Mouse (Mus musculus) ES-E14 (cell line): ENCODE measurements around the gene Map4. TPM values are rescaled to one million over a fixed set of nuclear protein-coding genes. Genes with fewer than 3 reads are reported as not detected.

Experiments
- DNase-seq: peaks from one replicate; pipeline ENCODE4 v3.0.0-alpha.2; 2013; ENCODE audit warnings: low read depth, low spot score
- H3K27ac ChIP-seq: 2 replicates; pipeline ENCODE4 v1.5.1; 2012; ENCODE audit warnings: low read depth, mild to moderate bottlenecking, low read length, moderate library complexity, mixed read lengths; ENCODE audit not compliant: poor library complexity, insufficient read depth, severe bottlenecking
- H3K36me3 ChIP-seq: 2 replicates; pipeline ENCODE4 v1.6.1; 2012; ENCODE audit warnings: mild to moderate bottlenecking, low read length, moderate library complexity, mixed read lengths; ENCODE audit not compliant: control insufficient read depth, poor library complexity, insufficient read depth, severe bottlenecking
- H3K4me1 ChIP-seq, 2 experiments: fragments of 150-350 bp in 1 of 2; sonication (generic) in 1 of 2; 2 replicates each; pipeline ENCODE4 v1.6.1; 2012; ENCODE audit warnings: low read length in 2 of 2, mild to moderate bottlenecking in 1 of 2, mixed read lengths in 1 of 2; ENCODE audit not compliant: control insufficient read depth in 2 of 2, insufficient read depth in 2 of 2, poor library complexity in 1 of 2
- H3K4me3 ChIP-seq, 2 experiments: fragments of 150-350 bp in 1 of 2; sonication (generic) in 1 of 2; 2 replicates each; pipeline ENCODE4 v1.5.1; 2012; ENCODE audit warnings: low read length in 2 of 2, low read depth in 1 of 2, mild to moderate bottlenecking in 1 of 2, mixed read lengths in 1 of 2; ENCODE audit not compliant: insufficient read depth in 1 of 2, poor library complexity in 1 of 2, severe bottlenecking in 1 of 2
- H3K9ac ChIP-seq: 2 replicates; pipeline ENCODE4 v1.6.1; 2012; ENCODE audit warnings: low read depth, mild to moderate bottlenecking, low read length, mixed read lengths; ENCODE audit not compliant: poor library complexity, insufficient read depth, severe bottlenecking
- H3K9me3 ChIP-seq: fragments of 150-350 bp; sonication (generic); 2 replicates; pipeline ENCODE4 v1.6.1; 2012; ENCODE audit warnings: low read depth, mild to moderate bottlenecking, low read length; ENCODE audit not compliant: control insufficient read depth, insufficient read depth
- CHD2 ChIP-seq: IDR thresholded peaks from 2 replicates; pipeline ENCODE4 v1.6.1; 2014; ENCODE audit warnings: mild to moderate bottlenecking, low read depth, low read length, inconsistent platforms
- HCFC1 ChIP-seq: IDR thresholded peaks from 2 replicates; pipeline ENCODE4 v1.6.1; 2012; ENCODE audit warnings: low read length, inconsistent platforms, borderline replicate concordance; ENCODE audit not compliant: insufficient read depth
- MAFK ChIP-seq: IDR thresholded peaks from 2 replicates; pipeline ENCODE4 v1.6.1; 2014; ENCODE audit warnings: mild to moderate bottlenecking, low read depth, low read length, inconsistent platforms; ENCODE audit not compliant: insufficient read depth
- ZC3H11A ChIP-seq: IDR thresholded peaks from 2 replicates; pipeline ENCODE4 v1.6.1; 2012; ENCODE audit warnings: low read depth, mild to moderate bottlenecking, inconsistent platforms, low read length, borderline replicate concordance
- ZNF384 ChIP-seq: IDR thresholded peaks from 2 replicates; pipeline ENCODE4 v1.6.1; 2012; ENCODE audit warnings: low read depth, low read length, inconsistent platforms
- in situ Hi-C, 2 experiments: fragments of 600-800 bp; cut with MboI; formaldehyde crosslinking; loops; one replicate each; pipeline ENCODE4 v1.15.1; 2025; ENCODE audit warnings: low sequenced_read_pairs in 2 of 2, inconsistent platforms in 1 of 2; ENCODE audit not compliant: unreplicated experiment in 2 of 2
- total RNA-seq: library from RNA; depleted of rRNA; stranded (reverse); fragments of 300-350 nt; gene quantifications from 2 replicates; pipeline ENCODE4 v1.2.3, GENCODE M21; 2012

The Map4 gene
- total RNA-seq, 1 experiment: 61.4 TPM

DNA sequence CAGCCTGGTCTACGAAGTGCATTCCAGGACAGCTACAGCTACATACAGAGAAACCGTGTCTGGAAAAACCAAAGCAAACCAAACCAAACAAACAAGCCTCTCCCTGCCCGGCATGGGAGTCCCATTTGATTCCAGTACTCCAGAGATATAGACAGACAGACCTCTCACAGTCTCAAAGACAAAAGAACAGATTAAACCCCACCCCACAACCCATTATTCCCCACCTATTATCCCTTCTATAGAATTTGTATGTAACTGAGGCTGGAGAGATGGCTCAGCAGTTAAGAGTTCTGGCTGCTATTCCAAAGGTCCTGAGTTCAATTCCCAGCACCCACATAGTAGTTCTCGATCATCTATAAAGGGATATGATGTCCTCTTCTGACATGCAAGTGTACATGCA, 21.3 kb upstream of the Map4 start:
- peak; percentile 82 for DNase-seq
- H3K36me3 ChIP-seq: no peaks in the 10 kb centered on the region
- no peak overlapping the region for H3K4me3 ChIP-seq
- H3K9ac ChIP-seq: no peak overlapping the region
- in situ Hi-C loops: no loop called here
- H3K4me1 ChIP-seq: peaks cover 0 to 8% of the 10 kb centered on the region in 2 experiments; a peak in 3 of 4 replicates
- H3K9me3 ChIP-seq: no peaks in the 10 kb centered on the region
- TF ChIP-seq HCFC1 (no peak), MAFK (0 out of 2 replicates have a peak, but pooled peaks have one; percentile 12), CHD2 (0 out of 2 replicates have a peak, but pooled peaks have one; percentile 47), ZC3H11A (no peak), ZNF384 (no peak)
- peak overlapping the region; percentile 73 for H3K27ac ChIP-seq

DNA sequence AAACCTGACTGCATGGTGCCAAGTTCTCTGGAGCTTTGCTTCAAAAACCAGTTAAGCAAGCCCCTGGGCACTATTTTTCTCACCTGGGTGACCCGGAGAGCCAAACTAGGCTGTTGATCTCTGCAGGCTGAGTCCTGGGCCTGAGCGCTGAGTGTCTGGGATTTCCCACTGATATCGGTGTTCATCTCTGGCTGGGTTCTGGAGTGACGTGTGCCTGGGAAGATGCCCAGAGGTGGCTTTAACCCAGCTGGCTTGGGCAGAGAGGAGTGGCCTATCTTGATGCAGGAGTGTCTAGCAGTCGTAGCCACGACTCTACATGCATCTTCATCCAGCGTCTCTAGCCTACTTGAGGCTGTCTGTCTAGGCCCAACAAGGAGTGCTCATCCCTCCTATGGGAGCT, 19.5 kb upstream of the Map4 start:
- Histone ChIP-seq H3K9ac (no peak overlapping the region; the same call in 1 of the 2 replicates), H3K36me3 (no peaks in the 10 kb centered on the region), H3K4me1 (peaks cover 0 to 8% of the 10 kb centered on the region in 2 experiments; a peak in 3 of 4 replicates), H3K27ac (peak overlapping the region; percentile 30; the same call in 1 of the 2 replicates), H3K4me3 (no peak overlapping the region), H3K9me3 (no peaks in the 10 kb centered on the region)
- no peak for DNase-seq
- in situ Hi-C loops: no loop called here
- TF ChIP-seq CHD2: no peak
- TF ChIP-seq ZNF384: no peak
- no peak for TF ChIP-seq ZC3H11A
- no peak for TF ChIP-seq MAFK
- TF ChIP-seq HCFC1: no peak

DNA sequence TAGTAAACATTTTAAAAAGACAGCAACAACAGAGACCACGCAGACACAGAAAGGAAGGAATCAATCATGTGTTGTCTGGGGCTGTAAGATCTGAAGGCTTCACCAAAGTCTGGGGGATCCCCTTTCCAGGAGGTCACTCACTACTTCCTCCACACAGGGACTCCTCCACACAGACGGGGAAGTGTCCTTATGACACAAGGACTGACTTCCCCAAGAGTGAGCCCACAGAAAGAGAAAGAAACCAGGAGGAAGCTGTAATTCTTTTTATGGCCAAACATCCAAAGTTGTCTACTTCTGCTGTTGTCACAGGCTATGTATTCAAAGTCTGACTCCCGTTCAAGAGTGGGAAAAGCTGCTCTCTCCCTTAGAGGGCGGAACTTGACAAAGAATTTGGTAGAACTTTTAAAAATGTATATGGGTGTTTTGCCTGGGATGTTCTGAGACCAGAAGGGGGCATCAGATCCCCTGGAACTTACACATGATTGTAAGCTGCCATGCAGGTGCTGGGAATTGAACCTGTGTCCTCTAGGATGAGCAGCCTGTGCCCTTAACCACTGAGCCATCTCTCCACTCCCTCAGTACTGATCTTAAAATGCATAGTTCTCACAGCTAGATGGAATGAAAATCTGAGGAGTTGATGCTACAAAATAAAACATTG, 16.9 kb upstream of the Map4 start:
- in situ Hi-C loops: no loop called here

GRCm38 (mm10) chr9:109917931-109918330, 13.3 kb upstream of the Map4 start:
- H3K9ac ChIP-seq: no peak overlapping the region
- no peaks in the 10 kb centered on the region for H3K36me3 ChIP-seq
- no peak overlapping the region for H3K4me3 ChIP-seq
- TF ChIP-seq MAFK (no peak), CHD2 (no peak), ZC3H11A (no peak), HCFC1 (no peak), ZNF384 (no peak)
- peaks cover 2 to 3% of the 10 kb centered on the region in 2 experiments; a peak in 2 of 4 replicates for H3K4me1 ChIP-seq
- no peaks in the 10 kb centered on the region for H3K9me3 ChIP-seq
- H3K27ac ChIP-seq: no peak overlapping the region
- in situ Hi-C loops: no loop called here
- DNase-seq: no peak

More for the DNA sequence above, 16.9 kb upstream of the Map4 start:
- TF ChIP-seq CHD2: no peak
- TF ChIP-seq ZC3H11A: no peak
- TF ChIP-seq MAFK: no peak
- no peak for TF ChIP-seq ZNF384
- H3K4me3 ChIP-seq: no peak overlapping the region
- no peaks in the 10 kb centered on the region for H3K36me3 ChIP-seq
- H3K4me1 ChIP-seq: peaks cover 0 to 3% of the 10 kb centered on the region in 2 experiments; a peak in 2 of 4 replicates
- H3K9me3 ChIP-seq: no peaks in the 10 kb centered on the region
- no peak overlapping the region for H3K9ac ChIP-seq
- DNase-seq: no peak
- no peak overlapping the region for H3K27ac ChIP-seq
